Mouse (Mus musculus): ENCODE results near the gene Fxyd4. TPM values are rescaled to one million over a fixed set of nuclear protein-coding genes. Genes with fewer than 3 reads are reported as not detected.

Fxyd4 gene
- total RNA-seq, 2 experiments from 2014 or later: not detected

- intact Hi-C loops (cut with DNase I): no loop called here
- DNase-seq (ENCODE audit: low spot score in 2 of 2): peak; percentile 18 to 39
Measured at GRCm38 (mm10) chr6:117900126-117901080, 37.1 kb downstream of the Fxyd4 start, which contains the start of gene Hnrnpf. Hnrnpf (plus strand) TSS chr6:117900324.

DNA sequence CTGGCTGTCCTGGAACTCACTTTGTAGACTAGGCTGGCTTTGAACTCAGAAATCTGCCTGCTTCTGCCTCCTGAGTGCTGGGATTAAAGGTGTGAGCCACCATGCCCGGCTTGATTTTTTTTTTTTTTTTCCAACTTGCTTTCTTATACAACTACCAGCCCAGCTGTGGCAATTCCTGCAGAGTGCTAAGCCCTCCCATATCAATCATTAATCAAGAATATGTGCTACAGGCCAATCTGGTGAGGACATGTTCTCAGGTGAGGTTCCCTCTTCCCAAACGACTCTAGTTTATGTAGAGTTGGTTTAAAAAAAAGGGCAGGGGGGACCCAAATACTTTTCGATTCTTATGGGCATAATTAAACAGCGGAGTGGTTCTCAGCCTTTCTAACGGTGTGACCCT is 39.7 kb downstream of the Fxyd4 start:
- intact Hi-C loops (cut with DNase I): no loop called here
- DNase-seq (ENCODE audit: low spot score in 2 of 2): no peak

DNA sequence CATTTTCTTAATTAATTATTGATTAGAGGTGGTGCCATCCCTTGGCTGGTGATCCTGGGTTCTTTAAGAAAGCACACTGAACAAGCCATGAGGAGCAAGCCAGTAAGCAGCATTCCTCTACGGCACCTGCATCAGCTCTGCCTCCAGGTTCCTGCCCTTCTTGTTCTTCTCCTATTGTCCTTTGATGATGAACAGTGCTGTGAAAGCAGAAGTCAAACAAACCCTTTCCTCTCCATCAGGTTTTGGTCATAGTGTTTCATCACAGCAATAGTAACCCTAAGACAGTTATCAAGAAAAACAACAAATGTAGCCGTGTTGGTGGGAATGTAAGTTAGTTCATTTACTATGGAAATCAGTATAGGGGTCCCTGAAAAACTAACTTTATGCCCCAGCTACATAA is 44.1 kb downstream of the Fxyd4 start:
- intact Hi-C loops (cut with DNase I): no loop called here
- no peak for DNase-seq (ENCODE audit: low spot score in 2 of 2)

- intact Hi-C loops (cut with DNase I): no loop called here
Measured at GRCm38 (mm10) chr6:117892386-117892785, 45.1 kb downstream of the Fxyd4 start.

GRCm38 (mm10) chr6:117891369-117892160 is 45.9 kb downstream of the Fxyd4 start:
- DNase-seq (ENCODE audit: low spot score in 2 of 2): no peak
- intact Hi-C loops (cut with DNase I): no loop called here

More at GRCm38 (mm10) chr6:117892386-117892785, 45.1 kb downstream of the Fxyd4 start:
- no peak for DNase-seq (ENCODE audit: low spot score in 2 of 2)

GRCm38 (mm10) chr6:117890257-117890656 is 47.2 kb downstream of the Fxyd4 start:
- intact Hi-C loops (cut with DNase I): no loop called here
- no peak for DNase-seq (ENCODE audit: low spot score in 2 of 2)

DNA sequence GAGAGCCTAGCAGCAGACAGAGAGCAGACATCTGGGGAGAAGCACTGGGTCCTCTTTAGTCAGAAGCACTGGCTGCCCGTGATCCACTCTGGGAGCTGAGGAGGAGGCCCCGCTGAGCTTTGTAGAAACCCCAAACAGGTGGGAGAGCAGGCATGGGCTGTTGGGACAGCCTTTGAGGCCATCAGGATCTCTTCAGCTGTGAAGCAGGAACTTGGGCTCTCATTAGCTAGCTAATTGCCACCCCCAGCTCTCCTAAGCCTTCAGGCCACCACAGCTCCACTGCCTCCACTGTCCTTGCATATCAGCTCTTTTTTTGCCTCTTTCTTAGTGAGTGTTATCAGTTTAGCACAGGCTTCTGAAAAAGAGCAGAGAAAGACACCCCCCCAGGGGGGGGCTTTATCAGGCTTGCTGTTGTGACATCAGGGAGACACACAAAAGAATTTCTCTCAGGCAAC is 48.8 kb downstream of the Fxyd4 start:
- DNase-seq (ENCODE audit: low spot score in 2 of 2): no peak
- intact Hi-C loops (cut with DNase I): no loop called here

GRCm38 (mm10) chr6:117888032-117888431 is 49.5 kb downstream of the Fxyd4 start:
- DNase-seq (ENCODE audit: low spot score in 2 of 2): no peak
- intact Hi-C loops (cut with DNase I): no loop called here

GRCm38 (mm10) chr6:117885943-117886342 is 51.5 kb downstream of the Fxyd4 start:
- intact Hi-C loops (cut with DNase I): no loop called here
- no peak for DNase-seq (ENCODE audit: low spot score in 2 of 2)

Small RNA genes within 50 kb of the gene (microRNA-seq; reads per million reads assigned to microRNA genes)
- gene Gm25535: not detected

Other genes with a start within 250 kb of the Fxyd4 start
- gene Zfp637, start 96.5 kb downstream of the Fxyd4 start, total RNA-seq (2021): 10 to 100 TPM; 60.2 to 64.9 TPM
- gene Zfp239, start 75.6 kb downstream of the Fxyd4 start, total RNA-seq (2021): 10 to 100 TPM; 44.7 to 48.0 TPM
- 100 to 1,000 TPM; 122 to 123 TPM for gene Hnrnpf, start 37.4 kb downstream of the Fxyd4 start, total RNA-seq (2021)
- 100 to 1,000 TPM; 208 to 212 TPM for gene Rasgef1a, start 73.7 kb upstream of the Fxyd4 start, total RNA-seq (2021)
- 10 to 100 TPM; 12.1 to 12.5 TPM for gene Csgalnact2, start 201.4 kb upstream of the Fxyd4 start, total RNA-seq (2021)

Measured in left cerebral cortex, postnatal 36 days (tissue).